Mouse (Mus musculus) 3134 (cell line): ENCODE results near the gene Rraga.
"Not testable (repeated sequence)": the region's sequence is repeated elsewhere in the genome, so short reads cannot be mapped to it uniquely, and the experiment has no call there.

Experiments used
- DNase-seq: peaks from one replicate; pipeline ENCODE4 v3.0.0-alpha.2; 2011; ENCODE audit warnings: low spot score; ENCODE audit not compliant: insufficient read length; ENCODE audit errors: extremely low read depth

Gene Rraga

GRCm38 (mm10) chr4:86580591-86580990 lies 5.1 kb downstream of the Rraga start:
- no peak for DNase-seq

- no peak for DNase-seq
These were observed 12.8 kb downstream of the Rraga start for GRCm38 (mm10) chr4:86588236-86588635.

GRCm38 (mm10) chr4:86591304-86591703 lies 15.8 kb downstream of the Rraga start:
- no peak for DNase-seq

GRCm38 (mm10) chr4:86611524-86612288 lies 36.2 kb downstream of the Rraga start, which contains the start of gene Haus6:
Gene Haus6, minus strand, starts transcription at chr4:86612055.
- DNase-seq: peak; percentile 93

GRCm38 (mm10) chr4:86612289-86612620 lies 36.8 kb downstream of the Rraga start:
- no peak for DNase-seq

- DNase-seq: no peak
These were observed 45.0 kb downstream of the Rraga start for GRCm38 (mm10) chr4:86620506-86620905.

- no peak for DNase-seq
These were observed 46.6 kb downstream of the Rraga start for GRCm38 (mm10) chr4:86622116-86622515.

- DNase-seq: not testable (repeated sequence)
These were observed 47.1 kb downstream of the Rraga start for GRCm38 (mm10) chr4:86622532-86622931.

- DNase-seq: no peak
These were observed 50.0 kb downstream of the Rraga start for GRCm38 (mm10) chr4:86625463-86625862.

- not testable (repeated sequence) for DNase-seq
These were observed 51.0 kb downstream of the Rraga start for GRCm38 (mm10) chr4:86626496-86626895.
